Mouse (Mus musculus) 3134 (cell line): Measurements from ENCODE around the gene Fam118a.
A peak's percentile ranks its signal among the peaks of the same experiment; 100 is the strongest.
"Not testable (repeated sequence)": the region's sequence is repeated elsewhere in the genome, so short reads cannot be mapped to it uniquely, and the experiment has no call there.

Experiments used
- DNase-seq: peaks from one replicate; pipeline ENCODE4 v3.0.0-alpha.2; 2011; ENCODE audit warnings: low spot score; ENCODE audit not compliant: insufficient read length; ENCODE audit errors: extremely low read depth

Fam118a gene

DNA sequence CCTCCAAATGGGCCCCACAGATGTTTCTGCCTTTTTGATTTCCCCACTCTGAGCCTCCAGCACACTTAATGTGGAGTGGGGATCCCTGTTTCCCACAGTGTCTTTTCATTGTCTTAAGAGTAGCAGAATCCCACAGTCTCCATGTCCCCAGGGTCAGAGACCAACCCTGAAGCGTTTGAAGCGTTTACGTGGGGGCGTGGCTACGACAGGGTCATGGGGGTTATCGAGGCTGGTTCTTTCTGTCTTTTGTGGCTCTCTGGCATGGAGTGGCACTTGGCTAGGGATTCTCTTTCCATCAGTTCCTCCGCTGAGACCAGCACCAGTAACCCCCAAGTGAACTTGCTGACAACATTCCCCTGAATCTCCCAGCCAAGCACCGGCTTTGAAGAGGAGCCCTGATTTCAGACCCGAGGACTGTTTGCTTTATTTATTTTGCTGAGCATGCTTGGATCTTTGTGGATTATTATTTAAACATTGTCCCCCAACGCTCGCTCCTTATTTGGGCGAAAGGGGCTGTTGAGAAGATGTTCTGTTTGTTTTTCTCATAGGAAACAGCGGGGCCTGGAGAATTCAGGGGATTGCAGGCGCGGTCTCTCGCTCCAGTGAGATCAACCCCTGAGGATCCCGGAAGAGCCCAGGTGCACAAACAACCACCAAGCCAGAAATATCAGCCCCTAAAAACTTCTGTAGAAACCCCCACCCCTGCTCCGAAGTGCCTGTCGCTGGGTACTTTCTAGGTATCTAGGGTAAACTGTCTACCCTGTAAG, 16.7 kb upstream of the Fam118a start:
- DNase-seq: no peak

DNA sequence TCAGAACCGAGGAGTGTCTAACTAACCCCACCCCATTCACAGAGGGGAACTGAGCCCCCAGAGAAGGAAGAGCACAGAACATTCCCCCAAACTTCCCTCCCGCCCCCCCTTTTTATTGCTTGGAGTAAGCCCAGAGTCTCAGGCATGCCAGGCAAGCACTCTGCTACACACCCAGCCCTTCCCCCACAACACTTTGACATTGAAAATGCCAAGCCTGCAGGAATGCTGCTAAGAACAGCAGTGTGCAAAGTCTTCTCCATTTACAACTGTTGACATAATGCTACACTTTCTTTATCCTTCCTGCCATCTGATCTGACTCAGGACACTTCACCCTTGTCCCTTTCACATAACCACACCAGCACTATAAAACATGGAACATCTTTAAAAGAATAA, 16.1 kb upstream of the Fam118a start:
- DNase-seq: no peak

DNA sequence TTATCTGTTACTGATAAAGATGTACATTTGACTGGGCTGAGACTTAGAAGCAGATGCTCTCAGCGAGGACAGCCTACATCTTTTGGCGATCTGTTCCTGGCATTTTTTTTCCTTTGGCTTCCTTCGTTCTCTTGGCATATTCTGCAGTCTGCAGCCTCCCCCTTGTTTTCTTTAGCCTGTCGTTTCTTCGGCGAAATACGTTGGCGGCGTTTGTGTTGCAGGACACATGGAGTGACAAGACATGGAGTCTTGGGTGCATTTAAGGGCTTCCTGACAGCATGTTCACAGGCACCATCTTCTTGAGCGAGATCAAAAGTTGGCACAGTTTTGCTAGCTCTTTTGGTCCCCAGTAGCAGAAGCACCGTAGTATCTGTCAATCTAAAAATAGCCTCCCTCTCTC, 13.0 kb upstream of the Fam118a start:
- no peak for DNase-seq

DNA sequence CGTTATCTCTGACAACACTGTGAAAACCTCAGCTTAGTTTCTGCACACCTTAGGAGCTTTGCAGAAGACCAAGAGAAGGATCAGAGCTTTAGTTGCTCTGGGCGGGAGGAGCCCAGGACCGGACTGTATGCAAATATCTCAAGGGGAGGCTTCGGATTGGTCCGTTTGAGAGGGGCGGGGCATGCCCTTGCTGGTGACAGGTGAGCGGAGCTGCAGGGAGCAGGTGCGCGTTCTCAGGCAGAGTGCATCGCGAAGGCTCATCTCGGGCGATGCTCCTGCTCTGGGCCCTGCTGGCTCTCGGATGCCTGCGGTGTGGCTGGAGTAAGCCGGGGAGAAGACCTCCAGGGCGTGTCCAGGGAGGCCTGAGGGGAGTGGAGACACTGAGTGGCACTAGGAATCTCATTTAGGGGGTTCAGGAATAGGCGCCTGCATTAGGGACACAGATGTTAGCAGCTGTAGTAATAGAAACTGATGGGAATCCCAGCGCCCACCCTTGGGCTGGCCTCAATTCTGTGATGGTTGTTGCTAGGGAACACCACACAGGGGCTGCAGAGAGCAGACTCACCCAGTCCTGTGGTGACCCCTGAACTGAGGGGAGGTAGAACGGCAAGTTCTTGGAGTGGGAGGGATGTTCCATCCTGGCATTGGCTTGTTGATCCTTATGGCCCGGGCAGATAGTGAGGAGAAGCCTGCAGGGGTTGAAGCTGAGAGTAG, 11.6 kb upstream of the Fam118a start, which contains the start of gene Upk3a:
TSS of gene Upk3a (plus strand) at position 191 of the 714 bp plus-strand sequence.
- no peak for DNase-seq

DNA sequence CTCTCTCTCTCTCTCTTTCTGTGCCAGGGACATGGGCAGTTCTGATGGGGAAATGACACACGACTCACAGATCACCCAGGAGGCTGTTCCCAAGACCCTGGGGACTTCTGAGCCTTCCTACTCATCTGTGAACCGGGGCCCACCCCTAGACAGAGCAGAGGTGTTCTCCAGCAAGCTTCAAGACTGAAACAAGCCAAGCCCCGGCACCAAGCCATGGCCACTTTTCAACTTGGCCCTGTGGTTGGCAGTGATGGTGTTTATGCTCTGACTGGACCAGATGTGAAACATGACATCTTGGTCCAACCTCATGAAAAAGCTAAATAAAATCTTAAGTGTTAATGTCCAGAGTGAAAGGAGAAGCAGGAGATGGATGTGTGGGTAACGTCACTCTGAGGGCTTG, 6.5 kb upstream of the Fam118a start:
- no peak for DNase-seq

DNA sequence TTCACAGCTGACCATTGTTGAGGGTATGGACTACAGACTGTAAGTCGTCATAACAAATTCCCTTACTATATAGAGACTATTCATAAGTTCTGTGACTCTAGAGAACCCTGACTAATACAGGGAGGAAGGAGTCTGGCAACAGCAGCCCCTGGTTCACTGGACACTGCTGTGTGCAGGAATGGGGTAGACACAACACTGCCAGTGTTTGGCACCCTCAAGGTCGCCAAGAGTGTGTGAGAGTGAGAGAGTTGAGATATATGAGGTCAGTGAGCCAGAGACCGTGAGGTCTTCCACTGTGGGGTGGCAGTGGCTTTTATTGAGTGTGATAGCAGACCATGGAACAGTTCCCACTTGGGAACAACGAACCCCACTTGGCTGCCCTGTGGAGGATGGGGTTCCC, 2.6 kb upstream of the Fam118a start:
- DNase-seq: no peak

DNA sequence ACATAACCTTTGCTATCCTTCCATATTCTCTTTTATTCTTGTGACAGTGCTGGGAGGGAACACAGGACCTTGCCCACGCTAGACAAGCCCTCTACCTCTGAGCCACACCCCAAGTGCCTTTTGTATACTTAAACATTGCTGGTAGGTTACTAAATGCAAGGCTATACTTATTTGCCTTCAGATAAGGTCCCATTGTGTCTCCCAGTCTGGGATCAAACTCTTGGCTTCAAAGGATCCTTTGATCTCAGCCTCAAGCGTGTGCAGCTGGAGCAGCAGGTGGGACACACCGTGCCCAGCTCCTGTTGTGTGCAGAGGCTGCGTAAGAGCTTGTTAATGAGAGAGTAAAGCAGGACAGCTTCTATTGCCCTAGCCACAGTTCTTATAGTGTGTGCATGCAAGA, 1.0 kb upstream of the Fam118a start:
- DNase-seq: no peak

DNA sequence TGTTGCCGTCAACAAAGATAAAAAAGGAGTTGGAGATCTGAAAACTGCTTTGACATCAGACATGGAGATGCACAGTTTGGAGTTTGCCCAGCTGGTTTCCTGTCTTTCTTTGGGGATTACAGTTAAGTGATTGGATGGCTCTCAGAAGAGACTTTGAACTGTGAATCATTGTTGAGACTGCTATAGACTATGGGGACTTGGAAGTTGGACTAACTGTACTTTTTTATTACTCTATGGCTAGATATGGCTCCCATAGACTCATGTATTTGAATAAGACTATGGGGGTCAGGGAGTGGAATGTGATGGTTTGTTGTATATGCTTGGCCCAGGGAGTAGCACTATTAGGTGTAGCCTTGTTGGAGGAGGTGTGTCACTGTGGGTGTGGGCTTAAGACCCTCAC, 1.9 kb downstream of the Fam118a start:
- DNase-seq: not testable (repeated sequence)

DNA sequence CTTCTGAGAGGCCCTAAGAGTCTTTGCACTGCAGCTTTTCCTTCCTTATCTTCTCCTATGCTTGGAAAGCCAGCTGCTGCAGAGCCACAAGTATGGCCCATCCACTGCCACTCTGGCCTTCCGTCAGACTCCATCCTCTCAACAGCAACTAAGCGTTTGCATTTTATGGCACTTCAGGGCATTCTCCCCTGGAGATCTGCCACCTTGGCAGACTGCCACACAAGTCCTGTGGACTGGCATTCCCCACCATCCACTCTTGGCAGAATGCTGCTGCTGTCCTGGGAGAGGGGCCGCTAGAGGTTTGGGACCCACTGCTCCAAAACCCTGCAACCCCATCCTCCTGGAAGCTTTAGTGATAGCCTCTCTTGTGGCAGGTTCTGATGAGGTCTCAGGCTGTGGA, 3.1 kb downstream of the Fam118a start:
- DNase-seq: no peak

DNA sequence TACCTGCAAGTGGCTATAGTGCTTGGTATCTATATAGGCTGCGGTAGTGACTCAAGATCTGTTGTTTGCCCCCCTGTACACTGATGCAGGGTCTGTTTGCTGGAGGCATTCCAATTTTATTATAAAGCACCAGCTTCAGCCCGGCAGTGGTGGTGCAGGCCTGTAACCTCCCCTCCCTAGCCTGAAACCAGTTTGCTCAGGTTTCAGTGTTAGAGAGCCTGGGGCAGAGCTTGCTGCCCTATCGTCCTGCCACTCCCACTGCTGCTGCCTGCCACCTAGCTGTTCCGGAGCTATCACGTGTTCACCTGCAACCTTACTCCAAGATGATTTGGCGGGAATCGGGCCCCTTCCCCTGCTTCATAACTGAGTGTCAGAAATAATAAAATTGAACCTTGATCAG, 5.2 kb downstream of the Fam118a start:
- DNase-seq: not testable (repeated sequence)

DNA sequence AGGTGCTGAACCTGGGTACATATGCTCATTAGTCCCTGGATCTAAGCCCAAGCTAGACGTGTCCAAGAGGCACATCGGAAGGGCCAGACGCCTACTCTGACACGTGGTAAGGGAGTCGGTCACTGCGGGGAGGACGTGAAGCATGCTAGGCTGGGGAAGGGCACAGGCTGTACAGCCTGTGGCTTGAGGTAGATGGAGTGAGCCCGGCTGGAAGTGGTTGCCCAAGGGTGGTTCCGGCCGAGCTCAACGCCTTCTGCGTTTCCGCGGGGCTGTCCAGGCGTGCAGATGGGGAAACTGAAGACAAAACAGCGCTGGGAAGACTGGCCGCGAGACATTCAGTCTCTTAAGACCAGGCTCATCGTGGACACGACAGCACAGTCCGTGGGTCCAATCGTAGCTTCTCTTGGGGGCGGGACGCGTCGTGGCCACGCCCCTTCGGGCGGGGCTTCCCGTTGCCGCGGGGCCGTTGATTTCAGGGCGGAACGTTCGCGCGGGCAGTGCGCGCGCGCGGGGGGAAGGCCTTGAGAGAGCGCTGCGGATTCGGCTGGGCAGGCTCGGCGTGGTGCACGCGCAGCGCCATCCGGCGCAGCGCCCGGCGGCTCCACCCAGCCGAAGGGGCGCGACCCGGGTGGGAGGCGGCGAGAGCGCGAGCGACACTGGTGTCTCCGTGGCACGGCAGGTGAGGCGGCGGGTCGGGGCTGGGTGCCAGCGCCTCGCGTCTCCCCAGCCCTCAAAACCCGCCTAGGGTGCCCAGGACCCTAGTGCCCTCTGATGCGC, 8.0 kb downstream of the Fam118a start:
- peak; percentile 100 for DNase-seq

DNA sequence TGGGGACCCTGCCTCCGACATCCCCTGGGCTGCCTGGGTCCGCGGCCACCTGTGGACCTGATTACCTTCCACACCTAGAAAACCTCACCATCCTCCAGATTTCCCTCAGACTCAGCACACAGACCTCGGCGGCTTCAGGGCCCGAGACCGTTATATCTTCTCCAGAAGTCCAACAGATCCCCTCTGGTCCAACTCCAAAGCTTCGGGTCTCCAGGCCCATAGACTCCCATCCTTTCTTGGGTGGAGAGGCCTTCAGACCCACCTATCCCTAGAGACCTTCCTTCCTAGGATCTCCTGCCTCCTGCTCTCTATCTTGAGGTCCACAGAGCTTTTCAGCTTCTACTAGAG, 8.6 kb downstream of the Fam118a start:
- no peak for DNase-seq

DNA sequence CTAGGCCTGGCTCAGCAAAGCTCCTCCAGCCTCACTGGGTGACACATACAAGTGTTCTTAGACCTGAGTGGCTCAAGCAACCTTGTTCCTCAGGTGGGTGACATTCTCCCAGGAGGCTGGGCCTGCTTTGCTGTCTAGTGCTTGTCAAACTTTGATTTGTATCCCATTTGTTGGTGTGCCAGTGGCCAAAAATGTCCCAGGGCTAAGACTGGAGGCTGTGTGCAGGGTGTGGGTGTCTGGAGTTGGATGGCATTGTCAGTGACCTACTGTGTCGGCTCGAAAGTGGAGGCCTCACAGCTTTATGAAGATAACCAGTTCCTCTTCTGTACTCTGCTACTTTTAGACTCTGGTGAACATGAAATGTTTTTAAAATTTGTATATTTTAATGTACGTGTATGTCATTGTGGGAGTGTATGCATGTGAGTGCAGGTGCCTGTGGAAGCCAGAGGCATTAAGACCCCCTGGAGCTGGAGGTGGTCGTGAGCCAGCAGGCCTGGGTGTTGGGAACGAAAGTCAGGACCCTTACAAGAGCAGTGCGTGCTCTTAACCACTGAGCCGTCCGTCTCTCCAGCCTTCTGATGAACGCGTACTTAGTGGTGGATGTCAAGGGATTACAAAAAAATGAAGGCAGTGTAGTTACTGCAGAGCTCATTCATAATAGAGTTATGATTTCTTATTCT, 12.9 kb downstream of the Fam118a start:
- DNase-seq: no peak

DNA sequence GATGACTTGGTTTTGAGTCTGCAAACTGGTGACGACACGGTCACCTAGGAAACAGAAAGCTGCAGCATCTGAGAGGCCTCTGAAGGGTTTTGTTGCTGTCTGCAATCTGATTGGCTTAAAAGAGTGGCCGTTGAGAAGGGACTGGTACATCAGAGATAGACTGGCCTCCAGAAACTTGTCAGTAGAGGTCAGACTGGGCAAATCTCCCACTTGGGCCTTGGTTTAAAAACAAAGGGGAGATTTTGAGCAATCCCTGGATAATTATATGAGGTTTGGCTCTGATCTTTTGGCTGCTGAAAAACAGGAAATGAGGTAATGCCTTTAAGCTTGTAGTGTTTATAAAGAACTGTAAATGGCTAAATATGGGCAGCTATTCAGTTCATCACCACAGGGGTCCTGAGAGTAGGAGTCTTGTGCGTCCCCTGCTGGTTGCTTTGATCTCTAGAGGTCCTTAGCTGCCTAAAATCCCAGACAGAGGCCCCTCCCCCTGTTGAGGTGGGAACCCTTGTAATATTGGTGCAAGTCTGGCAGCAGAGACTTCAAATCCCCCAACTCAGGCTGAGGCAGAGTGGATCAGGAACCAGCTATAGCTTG, 13.7 kb downstream of the Fam118a start:
- DNase-seq: peak; percentile 62

DNA sequence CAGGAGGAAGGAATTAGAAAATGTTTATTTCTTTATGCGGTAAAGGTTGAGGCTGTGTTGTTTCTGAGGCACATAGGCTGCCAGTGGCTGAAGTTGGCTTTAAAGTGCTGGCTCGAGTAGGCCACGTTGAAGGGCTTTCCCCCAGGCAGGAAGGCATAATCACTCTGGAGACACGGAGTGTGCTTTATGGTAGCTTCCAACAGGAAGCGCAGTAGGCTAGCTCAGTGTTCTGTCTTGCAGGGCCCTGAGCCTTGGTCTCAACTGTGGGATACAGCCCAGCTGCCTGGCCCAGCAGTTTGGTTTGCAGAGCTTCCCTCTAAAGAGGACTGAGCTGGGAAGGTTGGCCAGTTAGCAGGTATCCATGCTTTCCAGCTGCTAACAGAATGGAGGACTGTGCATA, 14.4 kb downstream of the Fam118a start:
- no peak for DNase-seq

DNA sequence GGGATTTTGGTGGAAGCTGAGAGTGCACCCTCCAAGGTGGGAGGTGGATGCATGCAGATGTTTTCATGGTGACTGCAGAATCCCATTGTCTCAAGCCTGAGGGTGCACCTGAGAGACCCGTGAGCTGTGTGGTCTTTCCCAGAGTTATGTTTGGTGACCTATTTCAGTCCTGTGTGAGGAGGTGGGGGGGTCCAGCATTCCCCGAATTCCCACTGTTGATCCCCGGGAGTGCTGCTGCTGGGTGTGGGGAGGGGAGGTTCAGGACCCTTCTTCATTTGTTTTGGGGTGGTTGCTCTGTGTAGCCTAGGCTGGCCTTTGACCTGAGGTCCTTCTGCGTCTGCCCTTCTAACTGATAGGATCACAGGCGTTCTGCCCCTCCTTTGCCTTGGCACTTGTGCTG, 15.0 kb downstream of the Fam118a start:
- DNase-seq: no peak

DNA sequence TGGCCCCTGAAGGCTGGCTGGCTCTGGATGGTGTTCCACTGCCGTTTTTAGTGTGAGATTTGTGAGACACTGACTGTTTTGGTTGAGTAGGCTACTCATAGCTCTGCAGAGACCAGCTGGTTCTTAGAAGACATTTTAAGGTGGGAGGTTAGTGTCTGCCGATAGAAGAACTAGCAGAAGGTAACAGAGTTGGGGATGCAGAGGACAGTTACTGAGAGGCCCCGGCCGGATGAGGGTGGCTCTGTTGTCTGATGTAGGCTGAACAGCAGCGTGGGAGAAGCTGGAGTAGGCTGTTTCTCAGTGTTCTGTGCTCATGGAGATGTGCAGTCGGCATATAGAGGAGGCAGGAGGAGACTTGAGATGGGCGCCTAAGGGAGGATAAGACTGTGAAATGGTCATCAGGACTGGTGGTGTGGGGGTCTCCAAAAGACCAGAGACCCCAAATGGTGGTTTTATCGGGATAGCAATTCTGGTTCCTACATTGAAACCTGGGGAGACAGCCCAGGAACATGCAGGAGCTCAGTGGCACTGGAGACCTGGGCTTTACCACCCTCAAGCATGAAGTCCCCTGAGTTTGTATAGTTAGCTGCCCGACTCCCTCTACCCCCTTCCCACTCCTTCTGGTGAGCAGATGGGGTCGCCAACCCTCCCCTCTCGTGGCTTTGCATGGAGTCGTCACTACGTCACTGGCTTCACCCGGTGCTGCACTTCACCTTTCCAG, 17.6 kb downstream of the Fam118a start:
- DNase-seq: no peak

DNA sequence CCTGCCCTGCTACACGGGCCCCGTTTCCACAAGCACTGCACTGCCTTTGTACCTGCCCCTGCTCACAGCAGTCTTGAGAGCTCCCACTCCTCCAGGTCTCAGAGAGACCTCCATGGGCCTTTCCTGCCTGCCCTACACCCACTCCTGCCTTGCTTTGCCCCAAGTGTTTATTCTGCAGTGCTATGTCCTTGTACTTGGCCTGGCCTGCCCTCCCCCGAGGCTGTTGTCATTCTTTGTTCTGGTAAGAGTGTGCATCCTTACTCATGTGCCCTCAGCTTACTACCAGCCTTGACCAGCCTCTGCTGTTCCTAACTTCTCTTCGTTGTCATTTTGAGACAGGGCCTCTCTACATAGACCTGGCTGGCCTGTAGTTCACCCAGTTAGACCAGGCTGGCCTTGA, 19.1 kb downstream of the Fam118a start:
- no peak for DNase-seq

DNA sequence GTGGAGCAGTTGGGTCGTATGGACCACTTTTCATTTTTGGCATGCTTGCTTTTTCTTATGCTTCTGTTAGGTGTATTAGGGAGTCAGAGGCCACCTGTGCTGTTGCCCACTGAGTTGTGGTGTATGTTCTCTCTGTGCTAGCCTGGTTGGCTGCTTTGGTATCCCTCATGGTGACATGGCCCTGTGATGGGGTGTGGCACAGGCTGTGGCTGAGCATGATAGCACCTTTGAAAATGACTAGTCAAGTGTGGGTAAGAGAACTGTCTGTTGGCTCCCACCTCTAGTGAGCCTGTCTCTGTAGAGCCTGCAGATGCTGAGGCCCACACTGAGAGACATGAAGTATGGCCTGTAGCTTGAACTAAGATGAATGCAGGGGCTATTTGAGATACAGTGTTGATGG, 21.0 kb downstream of the Fam118a start:
- no peak for DNase-seq

DNA sequence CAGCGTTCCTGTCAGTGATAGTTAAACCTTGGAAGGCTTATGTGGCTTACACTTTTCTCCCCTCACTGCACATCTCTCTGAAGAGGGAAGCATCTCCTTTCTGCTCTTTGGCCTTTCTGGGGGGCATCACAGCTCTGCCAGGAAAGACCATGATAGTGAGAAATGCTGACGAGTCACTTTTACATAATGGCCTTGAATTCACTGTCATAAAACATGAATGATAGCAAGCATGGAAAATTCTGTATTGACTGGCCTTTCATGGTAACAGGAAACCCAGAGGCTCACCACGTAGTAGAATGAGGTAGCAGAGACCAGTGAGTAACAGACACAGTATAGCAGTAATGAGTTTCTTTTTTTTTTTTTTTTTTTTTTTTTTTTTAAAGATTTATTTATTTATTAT, 25.4 kb downstream of the Fam118a start:
- DNase-seq: no peak
